Mouse (Mus musculus) gastrocnemius, postnatal 36 days (tissue): ENCODE data around the gene Prss16. TPM values are rescaled to one million over a fixed set of nuclear protein-coding genes. Genes with fewer than 3 reads are reported as not detected.

Experiments
- DNase-seq, 2 experiments: peaks; one replicate each; pipeline ENCODE4 v3.0.0; 2022
- intact Hi-C: fragments of 180-260 bp; cut with DNase I; formaldehyde crosslinking; loops from one replicate; pipeline ENCODE4 v1.15.1; 2025
- total RNA-seq, 2 experiments: library from RNA; stranded (reverse); gene quantifications; 2 replicates each; pipeline ENCODE4 v1.2.3; 2021

Gene Prss16
- total RNA-seq, 2 experiments from 2014 or later, result 5.4 TPM; not detected in 1

GRCm38 (mm10) chr13:22015479-22016450 is 6.2 kb upstream of the Prss16 start:
- peak; percentile 46 for DNase-seq
- intact Hi-C loops, result no loop called here

- intact Hi-C loops, result no loop called here
- DNase-seq, result no peak
These were observed 4.9 kb upstream of the Prss16 start for GRCm38 (mm10) chr13:22014411-22014845.

- intact Hi-C loops, result no loop called here
- no peak for DNase-seq
These were observed 4.2 kb upstream of the Prss16 start for GRCm38 (mm10) chr13:22013716-22014115.

- intact Hi-C loops, result no loop called here
- DNase-seq, result no peak
These were observed 835 bp downstream of the Prss16 start for GRCm38 (mm10) chr13:22008707-22009106.

- intact Hi-C loops, result no loop called here
- no peak for DNase-seq
These were observed 1.7 kb downstream of the Prss16 start for GRCm38 (mm10) chr13:22007872-22008271.

GRCm38 (mm10) chr13:22007121-22007510 is 2.4 kb downstream of the Prss16 start:
- DNase-seq, result no peak
- intact Hi-C loops, result no loop called here

GRCm38 (mm10) chr13:22006334-22007120 is 3.0 kb downstream of the Prss16 start:
- intact Hi-C loops, result no loop called here
- no peak for DNase-seq

GRCm38 (mm10) chr13:22005605-22006333 is 3.8 kb downstream of the Prss16 start:
- intact Hi-C loops, result no loop called here
- no peak for DNase-seq

- DNase-seq, result no peak
- intact Hi-C loops, result no loop called here
These were observed 7.7 kb downstream of the Prss16 start for GRCm38 (mm10) chr13:22001823-22002222.

GRCm38 (mm10) chr13:22001346-22001745 is 8.2 kb downstream of the Prss16 start:
- DNase-seq, result no peak
- intact Hi-C loops, result no loop called here

- no peak for DNase-seq
- intact Hi-C loops, result no loop called here
These were observed 10.4 kb downstream of the Prss16 start for GRCm38 (mm10) chr13:21999147-21999546.

- intact Hi-C loops, result no loop called here
- no peak for DNase-seq
These were observed 11.1 kb downstream of the Prss16 start for GRCm38 (mm10) chr13:21998412-21998811.

- no peak for DNase-seq
- intact Hi-C loops, result no loop called here
These were observed 11.7 kb downstream of the Prss16 start for GRCm38 (mm10) chr13:21997821-21998220.

- intact Hi-C loops, result no loop called here
These were observed 12.2 kb downstream of the Prss16 start for GRCm38 (mm10) chr13:21997201-21997820.

GRCm38 (mm10) chr13:21996840-21997185 is 12.7 kb downstream of the Prss16 start:
- intact Hi-C loops, result no loop called here
- DNase-seq, result no peak

More at GRCm38 (mm10) chr13:21997201-21997820, 12.2 kb downstream of the Prss16 start:
- DNase-seq, result no peak

GRCm38 (mm10) chr13:21996101-21996839 is 13.3 kb downstream of the Prss16 start:
- no peak for DNase-seq
- intact Hi-C loops, result no loop called here

- DNase-seq, result no peak
- intact Hi-C loops, result no loop called here
These were observed 14.1 kb downstream of the Prss16 start for GRCm38 (mm10) chr13:21995331-21995914.

- intact Hi-C loops, result no loop called here
- no peak for DNase-seq
These were observed 14.6 kb downstream of the Prss16 start for GRCm38 (mm10) chr13:21994896-21995295.
